ENCODE assay signal across 28 mouse cellular contexts in the genomic region with DNA sequence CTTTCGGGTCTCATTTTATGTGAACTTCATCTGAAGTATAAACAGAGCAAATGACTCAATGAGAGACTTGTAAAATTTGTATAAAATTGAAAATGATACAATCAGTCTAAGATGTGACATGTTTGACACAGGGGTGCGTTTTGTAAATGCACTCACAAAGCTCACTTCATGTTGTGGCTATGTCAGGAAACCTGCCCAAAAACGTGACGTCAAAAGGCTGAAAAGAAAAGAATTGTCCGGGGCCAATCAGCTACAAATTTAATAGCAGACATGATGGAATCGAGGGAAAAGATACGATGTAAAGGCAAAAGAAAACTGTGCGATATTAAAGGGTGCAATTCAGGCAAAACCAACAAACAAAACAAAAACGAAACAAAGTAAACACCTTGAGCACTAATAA.
"Had no signal": no experiment of that assay in that cellular context is flagged by ENCODE, and none has a peak within 500 bp of the region (broad histone marks: within the 10 kb centered on the region; RNA-seq: fewer than 3 reads in every experiment).

No protein-coding gene starts in this region.

- H3K4me1 ChIP-seq: limb, embryonic 15.5 days; liver, embryonic 12.5 days; liver, embryonic 13.5 days; liver, embryonic 15.5 days; lung, embryonic 15.5 days; megakaryocyte, embryonic 14.5 days; midbrain, embryonic 15.5 days; neural tube, embryonic 12.5 days had no signal

- H3K36me3 ChIP-seq: limb, embryonic 10.5 days; limb, embryonic 12.5 days; limb, embryonic 13.5 days; limb, embryonic 15.5 days; liver, embryonic 12.5 days; liver, embryonic 13.5 days; liver, embryonic 15.5 days; lung, embryonic 15.5 days; midbrain, embryonic 10.5 days; midbrain, embryonic 12.5 days; midbrain, embryonic 13.5 days; midbrain, embryonic 15.5 days; neural tube, embryonic 12.5 days had no signal

- H3K9ac ChIP-seq: limb, embryonic 12.5 days; limb, embryonic 13.5 days; limb, embryonic 15.5 days; liver, embryonic 12.5 days; liver, embryonic 13.5 days; liver, embryonic 14.5 days; liver, embryonic 15.5 days; liver, postnatal 0 days; lung, embryonic 14.5 days; lung, embryonic 15.5 days; midbrain, embryonic 12.5 days; midbrain, embryonic 13.5 days; midbrain, embryonic 15.5 days; neural tube, embryonic 12.5 days had no signal

- H3K27me3 ChIP-seq: limb, embryonic 12.5 days; limb, embryonic 13.5 days; limb, embryonic 15.5 days; liver, embryonic 12.5 days; liver, embryonic 13.5 days; liver, embryonic 15.5 days; lung, embryonic 15.5 days; megakaryocyte, embryonic 14.5 days; midbrain, embryonic 12.5 days; midbrain, embryonic 13.5 days; neural tube, embryonic 12.5 days had no signal

- H3K4me2 ChIP-seq: limb, embryonic 12.5 days; limb, embryonic 13.5 days; limb, embryonic 15.5 days; liver, embryonic 11.5 days; liver, embryonic 12.5 days; liver, embryonic 13.5 days; liver, embryonic 15.5 days; lung, embryonic 14.5 days; lung, embryonic 15.5 days; midbrain, embryonic 12.5 days; midbrain, embryonic 13.5 days; midbrain, embryonic 15.5 days; neural tube, embryonic 12.5 days had no signal

- H3K27ac ChIP-seq: left cerebral cortex, adult 2 months; limb, embryonic 10.5 days; limb, embryonic 12.5 days; limb, embryonic 13.5 days; limb, embryonic 15.5 days; liver, embryonic 12.5 days; liver, embryonic 13.5 days; liver, embryonic 14.5 days; liver, embryonic 15.5 days; lung, embryonic 15.5 days; macrophage; midbrain, embryonic 10.5 days; midbrain, embryonic 12.5 days; midbrain, embryonic 13.5 days; midbrain, embryonic 15.5 days; neural tube, embryonic 12.5 days had no signal

- ATAC-seq: liver, embryonic 12.5 days; liver, postnatal 0 days; lung, postnatal 0 days; midbrain, embryonic 13.5 days; midbrain, embryonic 15.5 days; midbrain, embryonic 16.5 days had no signal

- H3K4me3 ChIP-seq: left cerebral cortex, adult 2 months; limb, embryonic 10.5 days; limb, embryonic 12.5 days; limb, embryonic 13.5 days; limb, embryonic 15.5 days; liver, embryonic 12.5 days; liver, embryonic 13.5 days; liver, embryonic 15.5 days; lung, embryonic 15.5 days; megakaryocyte, embryonic 14.5 days; midbrain, embryonic 10.5 days; midbrain, embryonic 12.5 days; midbrain, embryonic 13.5 days; midbrain, embryonic 15.5 days; myocyte; neural tube, embryonic 12.5 days had no signal

- DNase-seq: liver; liver, embryonic 13.5 days; lung, adult 18-20 months; lung, adult 2 months; lung, postnatal 14 days; lung, postnatal 36 days had no signal

- H3K9me3 ChIP-seq: limb, embryonic 10.5 days; limb, embryonic 12.5 days; limb, embryonic 13.5 days; limb, embryonic 15.5 days; liver, embryonic 12.5 days; liver, embryonic 13.5 days; liver, embryonic 15.5 days; lung, embryonic 15.5 days; megakaryocyte, embryonic 14.5 days; midbrain, embryonic 10.5 days; midbrain, embryonic 12.5 days; midbrain, embryonic 13.5 days; midbrain, embryonic 15.5 days; neural tube, embryonic 12.5 days had no signal
